Mouse (Mus musculus): ENCODE measurements around the gene C030005K15Rik.

DNA sequence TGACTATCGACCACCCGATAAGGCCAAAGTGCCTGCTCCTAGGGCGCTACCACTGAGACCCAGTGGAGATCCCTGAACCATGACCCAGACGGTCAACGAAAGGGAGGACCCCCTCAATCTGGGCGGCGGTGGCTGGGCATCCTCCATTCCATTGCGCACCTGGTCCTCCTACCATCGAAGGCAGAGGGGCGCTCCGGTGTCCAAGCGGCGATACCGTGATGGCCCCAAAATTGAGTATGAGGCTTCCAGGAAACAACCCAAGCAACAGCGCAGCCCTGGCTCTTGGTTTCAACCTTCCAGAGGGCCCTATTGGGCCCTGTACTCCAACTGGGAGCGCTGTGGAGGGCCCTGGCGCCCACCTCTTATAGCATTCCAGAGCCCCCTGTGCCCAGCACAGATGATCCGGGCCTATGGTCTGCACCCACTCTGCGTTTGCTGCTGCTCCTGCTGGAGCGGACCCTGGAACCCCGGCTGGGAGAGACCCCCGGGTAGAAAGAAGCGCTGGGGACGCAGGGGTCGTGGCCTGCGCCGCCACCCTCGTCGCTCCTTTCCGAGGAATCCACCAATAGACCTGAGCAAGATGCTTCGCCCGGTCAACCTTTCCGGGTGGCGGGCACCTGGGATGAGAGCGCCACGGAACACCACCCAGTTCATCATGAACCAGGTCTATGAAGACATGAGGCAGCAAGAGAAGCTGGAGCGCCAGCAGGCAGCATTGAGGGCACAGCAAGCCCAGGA lies 33.0 kb downstream of the C030005K15Rik start:
- TF ChIP-seq CTCF (IDR thresholded peaks at IDR 0.05; ENCODE audit: extremely low read depth, insufficient read depth, low read length) (no peak), POLR2A (IDR thresholded peaks at IDR 0.05; ENCODE audit: extremely low read depth, insufficient read depth, low read length) (no peak)

Measured in cortical plate, adult 2 months (tissue).